Mouse (Mus musculus) testis, postnatal 10 days (tissue): ENCODE results near the gene 1520401A03Rik.
A peak's percentile ranks its signal among the peaks of the same experiment; 100 is the strongest.

ENCODE experiments used
- DNase-seq: peaks from one replicate; pipeline ENCODE4 v3.0.0; 2021; ENCODE audit warnings: low spot score

The 1520401A03Rik gene

DNA sequence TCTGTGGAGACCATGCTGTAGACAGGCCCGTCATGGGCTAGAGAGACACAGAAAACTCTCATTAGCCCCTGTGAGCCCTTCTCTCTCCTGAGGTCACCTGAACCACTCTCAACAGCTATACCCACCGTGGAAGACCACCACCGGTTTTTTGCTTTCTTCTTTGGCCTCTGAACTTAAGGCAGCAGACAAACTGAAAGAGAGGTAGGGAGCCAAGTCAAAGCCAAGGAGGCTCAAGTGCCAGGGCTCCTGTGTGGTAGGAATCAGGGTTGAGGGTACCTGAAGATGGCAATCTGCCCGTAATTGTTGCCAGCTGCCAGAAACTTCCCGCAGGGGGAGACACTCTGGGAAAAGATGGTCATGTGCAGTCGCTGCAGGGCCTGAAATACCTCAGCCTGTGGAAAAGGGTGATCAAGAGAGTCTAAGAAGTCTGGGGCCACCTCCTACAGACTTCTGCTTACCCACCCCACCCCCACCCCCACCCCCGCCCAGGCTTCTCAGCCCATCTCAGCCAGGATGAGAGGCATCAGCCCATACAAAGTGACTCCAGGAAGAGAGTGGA lies 52.0 kb downstream of the 1520401A03Rik start:
- DNase-seq = no peak

- DNase-seq = peak; percentile 51
These were observed 57.1 kb downstream of the 1520401A03Rik start for GRCm38 (mm10) chr17:23665511-23665910.

GRCm38 (mm10) chr17:23664556-23665021 lies 58.0 kb downstream of the 1520401A03Rik start:
- no peak for DNase-seq

DNA sequence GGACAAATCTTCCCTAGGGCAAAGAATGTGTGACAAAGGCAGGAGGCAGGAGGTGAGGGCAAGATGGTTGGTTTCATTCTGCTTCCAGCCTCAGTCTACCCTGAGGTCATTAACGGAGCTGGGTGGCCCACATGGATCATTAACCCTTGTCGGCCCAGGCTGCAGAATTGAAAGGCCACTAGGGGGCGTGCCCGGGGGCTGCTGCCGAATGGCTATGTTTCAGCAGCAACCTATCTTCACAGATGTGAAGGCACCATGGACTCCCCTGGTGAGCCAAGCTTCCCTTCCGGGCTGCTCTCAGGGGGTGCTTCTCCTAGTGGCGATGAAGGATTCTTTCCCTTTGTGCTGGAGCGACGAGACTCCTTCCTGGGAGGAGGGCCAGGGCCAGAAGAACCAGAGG lies 61.1 kb downstream of the 1520401A03Rik start:
- DNase-seq = peak; percentile 70

GRCm38 (mm10) chr17:23660876-23661200 lies 61.7 kb downstream of the 1520401A03Rik start:
- DNase-seq = no peak

DNA sequence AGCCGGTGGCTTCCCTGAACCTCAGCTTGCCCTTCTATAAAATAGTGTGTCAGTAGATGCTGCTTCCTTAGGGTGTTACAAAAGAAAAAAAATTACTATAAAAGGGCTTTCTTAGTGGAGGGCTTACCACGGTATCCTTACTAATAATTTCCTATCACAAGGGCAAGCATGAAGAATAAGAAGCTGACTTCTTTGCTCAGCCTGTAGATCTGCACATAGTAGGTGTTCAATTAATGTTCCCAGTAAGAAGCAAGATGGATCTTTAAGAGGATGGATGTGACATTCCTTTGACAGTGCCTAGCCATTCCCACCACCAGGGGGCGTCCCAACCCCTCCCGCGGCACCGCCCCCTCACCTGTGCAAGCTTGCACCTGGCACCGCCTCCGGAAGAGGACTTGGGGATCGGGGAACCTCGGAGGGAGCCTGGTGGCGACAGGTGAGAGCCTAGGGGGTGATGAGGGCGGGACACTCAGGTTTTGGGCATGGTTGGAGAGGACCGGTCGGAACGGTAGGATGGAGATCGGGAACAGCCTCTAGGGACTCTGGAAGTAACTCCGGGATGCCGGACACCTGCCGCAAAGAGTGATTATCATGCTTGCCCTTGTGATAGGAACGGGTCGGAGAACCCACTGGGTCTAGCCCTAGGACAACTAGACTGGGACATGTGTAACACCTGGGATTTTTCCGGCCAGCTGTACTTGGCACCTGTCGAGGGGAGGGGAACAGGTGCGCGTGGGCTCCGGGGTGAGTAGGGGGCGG lies 62.3 kb downstream of the 1520401A03Rik start, which contains the start of gene Bicdl2:
TSS of gene Bicdl2 (plus strand) at position 390 of the 759 bp plus-strand sequence.
- peak; percentile 82 for DNase-seq

GRCm38 (mm10) chr17:23658450-23658849 lies 64.1 kb downstream of the 1520401A03Rik start:
- no peak for DNase-seq
